Mouse (Mus musculus): ENCODE data around the gene Zfand2a. TPM values are rescaled to one million over a fixed set of nuclear protein-coding genes. Genes with fewer than 3 reads are reported as not detected.
A peak's percentile ranks its signal among the peaks of the same experiment; 100 is the strongest.

The Zfand2a gene
- polyA plus RNA-seq, 1 experiment from 2014 or later: 15.2 TPM

DNA sequence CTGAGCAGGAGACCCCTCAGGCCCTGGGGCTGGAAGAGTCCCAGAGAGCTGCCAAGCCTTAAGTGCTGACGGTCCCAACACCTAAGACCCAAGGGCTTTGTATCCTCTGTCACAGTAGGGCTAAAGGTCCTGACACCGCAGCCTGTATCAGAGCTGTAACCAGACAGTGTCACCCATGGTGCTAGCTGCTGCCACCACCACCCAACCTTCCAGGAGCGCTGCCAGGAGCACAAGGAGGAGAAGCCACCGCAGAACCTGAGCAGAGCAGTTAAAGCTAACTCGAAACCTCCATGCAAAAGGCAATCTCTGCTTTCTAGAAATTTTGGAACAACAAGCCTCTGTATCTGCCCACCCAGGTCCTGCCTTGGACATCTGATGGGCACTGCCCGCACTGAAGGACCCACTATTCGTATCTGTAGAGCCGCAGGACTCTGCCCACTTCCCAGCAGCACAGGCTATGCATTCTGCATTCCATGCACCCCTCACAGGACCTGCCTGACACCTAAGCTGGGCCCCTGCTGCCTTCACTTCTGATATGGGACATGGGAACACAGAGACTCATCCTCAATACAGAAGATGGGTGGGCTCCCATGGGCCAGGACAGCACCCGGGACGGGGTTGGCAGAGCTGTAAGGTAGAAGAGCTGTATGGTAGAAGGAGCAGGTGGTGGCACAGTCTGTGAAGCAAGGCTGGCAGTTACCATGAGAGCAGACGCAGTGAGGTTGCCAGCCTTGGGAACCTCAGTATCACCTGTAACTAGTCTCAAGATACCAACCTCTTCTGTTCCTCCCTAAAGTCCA, 43.2 kb downstream of the Zfand2a start:
- peaks cover 12% of the 10 kb centered on the region for H3K4me1 ChIP-seq
- 94% methylated on average over 11 of the region's 11 CpGs for WGBS
- no peaks in the 10 kb centered on the region for H3K9me3 ChIP-seq
- H3K4me2 ChIP-seq (replicated peaks): no peak overlapping the region
- H3K36me3 ChIP-seq: no peaks in the 10 kb centered on the region
- H3K9ac ChIP-seq: no peak overlapping the region
- ATAC-seq (ENCODE audit: low FRiP score, low read depth): no peak
- no peak overlapping the region for H3K27ac ChIP-seq
- H3K4me3 ChIP-seq: no peak overlapping the region
- H3K27me3 ChIP-seq (replicated peaks): no peaks in the 10 kb centered on the region

DNA sequence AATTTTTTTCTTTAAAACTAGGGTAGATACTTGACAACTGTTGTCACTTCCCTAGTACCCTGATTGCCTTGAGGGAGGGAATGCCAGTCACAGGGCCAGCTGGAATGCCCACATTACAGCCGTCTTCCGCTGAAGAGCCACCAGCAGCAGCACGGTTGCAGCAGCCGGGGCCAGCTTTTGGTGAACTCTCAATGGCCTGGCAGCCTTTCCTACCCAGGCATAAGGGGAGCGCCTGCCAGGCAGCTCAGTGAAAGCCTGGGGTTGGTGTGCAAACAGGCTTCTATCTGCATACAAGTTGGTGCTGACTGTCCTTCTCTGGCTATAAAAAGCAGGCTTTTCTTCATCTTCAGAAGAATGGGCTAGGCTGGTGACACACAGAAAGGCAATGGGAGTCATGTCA, 43.9 kb downstream of the Zfand2a start:
- 85% methylated on average over 5 of the region's 5 CpGs for WGBS
- no peak for ATAC-seq (ENCODE audit: low FRiP score, low read depth)

DNA sequence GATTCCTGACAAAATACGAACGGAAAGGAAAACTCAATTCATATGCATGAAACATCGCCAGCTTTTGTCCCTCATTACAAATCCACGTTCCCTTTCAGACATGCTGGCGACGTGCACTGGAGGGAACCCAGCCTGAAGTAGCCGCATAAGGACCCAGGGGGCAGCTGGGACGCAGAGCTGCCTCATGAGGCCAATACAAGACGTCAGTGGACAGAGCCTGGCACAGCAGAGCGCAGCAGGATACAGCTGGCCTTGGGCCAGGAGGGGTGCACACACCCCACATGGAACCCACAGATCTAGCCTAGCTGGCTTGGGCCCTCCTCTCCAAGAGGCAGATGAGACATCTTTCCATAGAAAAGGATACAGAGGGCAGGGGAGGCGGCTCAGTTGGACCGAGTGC, 45.9 kb downstream of the Zfand2a start:
- H3K4me3 ChIP-seq: no peak overlapping the region
- H3K27me3 ChIP-seq (replicated peaks): no peaks in the 10 kb centered on the region
- ATAC-seq (ENCODE audit: low FRiP score, low read depth): no peak
- whole genome bisulfite sequencing: 71% methylated on average over 12 of the region's 12 CpGs
- no peaks in the 10 kb centered on the region for H3K36me3 ChIP-seq
- no peak overlapping the region for H3K27ac ChIP-seq
- no peak overlapping the region for H3K9ac ChIP-seq
- H3K4me1 ChIP-seq: peaks cover 35% of the 10 kb centered on the region
- H3K4me2 ChIP-seq (replicated peaks): no peak overlapping the region
- no peaks in the 10 kb centered on the region for H3K9me3 ChIP-seq

More for the DNA sequence above, 43.9 kb downstream of the Zfand2a start:
- no peak overlapping the region for H3K9ac ChIP-seq
- H3K36me3 ChIP-seq: no peaks in the 10 kb centered on the region
- no peaks in the 10 kb centered on the region for H3K27me3 ChIP-seq (replicated peaks)
- H3K4me3 ChIP-seq: no peak overlapping the region
- no peak overlapping the region for H3K4me2 ChIP-seq (replicated peaks)
- H3K4me1 ChIP-seq: peaks cover 15% of the 10 kb centered on the region
- H3K9me3 ChIP-seq: no peaks in the 10 kb centered on the region
- no peak overlapping the region for H3K27ac ChIP-seq

DNA sequence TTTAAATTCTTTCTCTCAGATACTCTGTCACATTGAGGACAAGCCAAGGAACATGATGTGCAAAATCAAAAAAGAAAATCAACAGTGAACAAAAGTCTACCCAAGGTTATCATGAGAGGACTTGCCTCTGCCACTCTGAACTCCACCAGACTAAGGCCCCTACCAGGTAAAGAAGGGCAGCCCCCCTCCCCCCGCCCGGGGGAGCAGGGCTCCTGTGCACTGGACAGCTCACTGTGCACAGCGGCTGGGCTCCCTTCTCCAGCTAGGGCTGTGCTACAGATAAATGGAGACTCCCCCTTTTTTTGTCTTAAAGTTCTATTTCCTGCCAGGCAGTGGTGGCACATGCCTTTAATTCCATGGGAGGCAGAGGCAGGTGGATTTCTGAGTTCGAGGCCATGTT, 46.6 kb downstream of the Zfand2a start:
- no peak overlapping the region for H3K4me2 ChIP-seq (replicated peaks)
- no peak for ATAC-seq (ENCODE audit: low FRiP score, low read depth)
- no peaks in the 10 kb centered on the region for H3K36me3 ChIP-seq
- no peak overlapping the region for H3K9ac ChIP-seq
- H3K27me3 ChIP-seq (replicated peaks): no peaks in the 10 kb centered on the region
- peaks cover 33% of the 10 kb centered on the region for H3K4me1 ChIP-seq
- H3K4me3 ChIP-seq: no peak overlapping the region
- WGBS: 92% methylated on average over 4 of the region's 4 CpGs
- no peak overlapping the region for H3K27ac ChIP-seq
- no peaks in the 10 kb centered on the region for H3K9me3 ChIP-seq

- WGBS: 24% methylated on average over 8 of the region's 8 CpGs
- H3K4me1 ChIP-seq: peaks cover 54% of the 10 kb centered on the region
- no peaks in the 10 kb centered on the region for H3K27me3 ChIP-seq (replicated peaks)
- peak; percentile 63 for ATAC-seq (ENCODE audit: low FRiP score, low read depth)
- no peaks in the 10 kb centered on the region for H3K9me3 ChIP-seq
- no peak overlapping the region for H3K27ac ChIP-seq
- no peak overlapping the region; the same call in 1 of the 2 replicates for H3K4me2 ChIP-seq (replicated peaks)
- no peak overlapping the region for H3K4me3 ChIP-seq
- no peaks in the 10 kb centered on the region for H3K36me3 ChIP-seq
- H3K9ac ChIP-seq: no peak overlapping the region
These were observed 49.4 kb downstream of the Zfand2a start for GRCm38 (mm10) chr5:139434940-139435339.

DNA sequence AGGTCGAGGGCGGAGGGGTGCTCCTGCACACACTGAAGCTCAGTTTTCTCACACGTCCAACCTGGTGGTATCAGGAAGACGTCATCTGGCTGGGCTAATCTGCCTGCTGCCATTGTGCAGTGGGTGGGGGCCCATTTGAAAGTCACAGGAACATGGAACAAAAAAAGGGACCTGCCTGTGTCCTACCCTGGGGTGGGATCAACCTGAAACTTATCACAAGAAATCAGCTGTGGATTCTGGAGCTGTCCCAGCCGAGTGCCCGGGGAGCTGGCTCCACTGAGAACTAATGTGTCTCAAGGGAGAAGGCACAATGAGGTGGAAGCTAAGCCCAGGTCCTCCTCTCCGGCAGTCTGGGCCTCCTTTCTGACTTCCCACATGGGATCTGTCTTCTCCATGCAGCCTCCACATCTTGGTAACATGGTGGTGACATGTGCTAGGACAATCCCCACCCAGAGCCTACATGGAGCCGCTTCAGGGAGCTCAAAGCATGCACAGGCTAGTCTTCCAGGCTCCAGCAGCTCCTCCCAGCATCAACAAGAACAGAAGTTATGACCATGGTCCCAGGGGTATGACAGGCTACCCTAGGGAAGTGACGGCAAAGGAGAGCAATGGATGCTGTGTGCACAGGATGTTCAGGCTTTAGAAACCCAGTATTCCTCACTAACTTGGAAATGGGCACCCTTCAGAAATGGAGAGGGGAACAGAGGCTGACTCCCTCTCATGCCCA, 50.3 kb downstream of the Zfand2a start:
- Histone ChIP-seq H3K27ac (no peak overlapping the region), H3K4me2 (replicated peaks) (no peak overlapping the region), H3K9ac (no peak overlapping the region), H3K9me3 (no peaks in the 10 kb centered on the region), H3K4me3 (no peak overlapping the region), H3K4me1 (peaks cover 64% of the 10 kb centered on the region), H3K27me3 (replicated peaks) (no peaks in the 10 kb centered on the region), H3K36me3 (no peaks in the 10 kb centered on the region)
- WGBS: 78% methylated on average over 9 of the region's 9 CpGs
- no peak for ATAC-seq (ENCODE audit: low FRiP score, low read depth)

DNA sequence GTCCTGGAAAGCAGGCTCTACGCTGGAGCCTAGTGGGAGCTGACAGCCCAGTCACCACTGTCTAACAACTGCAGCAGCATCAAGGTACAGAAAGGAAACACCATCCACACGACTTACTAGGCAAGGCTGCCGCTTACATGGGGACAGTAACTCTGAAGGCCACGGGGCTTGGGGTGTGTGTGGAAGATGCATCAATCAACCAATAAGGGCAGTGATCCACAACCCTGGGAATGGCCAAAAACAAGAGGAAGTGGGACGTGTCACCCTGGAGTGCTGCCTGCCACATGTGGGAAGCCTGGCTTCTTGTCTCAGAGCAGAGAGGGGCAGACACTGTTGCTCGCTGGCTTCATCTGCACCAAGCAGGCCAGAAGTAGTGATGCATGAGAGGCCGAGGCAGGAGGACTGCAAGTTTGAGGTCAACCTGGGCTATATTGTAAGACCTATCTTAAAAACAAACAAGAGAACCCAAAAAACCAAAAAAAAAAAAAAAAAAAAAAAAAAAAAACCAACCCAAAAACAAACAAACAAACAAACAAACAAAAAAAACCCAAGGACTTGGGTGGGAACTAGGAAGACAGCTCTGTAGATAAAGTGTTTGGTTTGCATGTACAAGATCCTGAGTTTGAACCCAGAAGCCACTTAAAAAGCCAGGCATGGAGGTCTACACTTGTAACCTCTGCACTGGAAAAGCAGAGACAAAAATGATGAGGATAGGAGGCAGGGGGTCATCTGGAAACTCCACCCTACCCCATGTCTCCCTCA, 51.4 kb downstream of the Zfand2a start:
- ATAC-seq (ENCODE audit: low FRiP score, low read depth): no peak
- Histone ChIP-seq H3K9me3 (no peaks in the 10 kb centered on the region), H3K9ac (no peak overlapping the region), H3K4me3 (no peak overlapping the region), H3K27ac (no peak overlapping the region), H3K27me3 (replicated peaks) (no peaks in the 10 kb centered on the region), H3K4me1 (peaks cover 69% of the 10 kb centered on the region), H3K36me3 (no peaks in the 10 kb centered on the region), H3K4me2 (replicated peaks) (no peak overlapping the region)
- 61% methylated on average over 7 of the region's 7 CpGs for WGBS

DNA sequence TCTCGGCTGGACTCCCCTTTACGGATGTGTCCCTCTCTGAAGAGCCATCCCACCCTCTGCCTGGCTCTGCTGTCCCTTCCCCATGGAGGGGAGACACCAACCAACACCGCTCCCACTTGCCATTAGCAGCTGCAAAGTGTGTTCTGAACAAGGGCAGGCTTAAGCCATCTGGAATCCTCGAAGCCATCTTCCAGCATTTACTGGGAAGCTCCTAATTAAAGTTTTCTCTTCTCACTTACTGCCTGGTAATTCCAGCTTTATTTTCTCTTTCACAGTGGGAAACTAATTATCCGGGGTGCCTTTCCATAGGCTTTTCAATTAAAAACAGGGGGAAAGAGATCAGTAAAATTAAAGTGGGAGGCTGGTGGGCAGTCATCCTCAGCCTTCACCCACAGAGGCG, 52.0 kb downstream of the Zfand2a start:
- 58% methylated on average over 6 of the region's 6 CpGs for WGBS
- no peak overlapping the region for H3K27ac ChIP-seq
- H3K9me3 ChIP-seq: no peaks in the 10 kb centered on the region
- H3K4me2 ChIP-seq (replicated peaks): no peak overlapping the region
- no peak overlapping the region for H3K9ac ChIP-seq
- no peak for ATAC-seq (ENCODE audit: low FRiP score, low read depth)
- peaks cover 69% of the 10 kb centered on the region for H3K4me1 ChIP-seq
- H3K4me3 ChIP-seq: no peak overlapping the region
- no peaks in the 10 kb centered on the region for H3K36me3 ChIP-seq
- no peaks in the 10 kb centered on the region for H3K27me3 ChIP-seq (replicated peaks)

- H3K9ac ChIP-seq: 0 out of 2 replicates have a peak overlapping the region, but pooled peaks have one; percentile 3
- 47% methylated on average over 12 of the region's 12 CpGs for WGBS
- H3K27me3 ChIP-seq (replicated peaks): no peaks in the 10 kb centered on the region
- H3K36me3 ChIP-seq: peaks cover 6% of the 10 kb centered on the region
- ATAC-seq (ENCODE audit: low FRiP score, low read depth): no peak
- H3K9me3 ChIP-seq: no peaks in the 10 kb centered on the region
- no peak overlapping the region for H3K4me3 ChIP-seq
- H3K4me1 ChIP-seq: peaks cover 56% of the 10 kb centered on the region
- H3K27ac ChIP-seq: peak overlapping the region; percentile 7; the same call in 1 of the 2 replicates
- no peak overlapping the region for H3K4me2 ChIP-seq (replicated peaks)
These were observed 54.5 kb downstream of the Zfand2a start for GRCm38 (mm10) chr5:139429818-139430341.

DNA sequence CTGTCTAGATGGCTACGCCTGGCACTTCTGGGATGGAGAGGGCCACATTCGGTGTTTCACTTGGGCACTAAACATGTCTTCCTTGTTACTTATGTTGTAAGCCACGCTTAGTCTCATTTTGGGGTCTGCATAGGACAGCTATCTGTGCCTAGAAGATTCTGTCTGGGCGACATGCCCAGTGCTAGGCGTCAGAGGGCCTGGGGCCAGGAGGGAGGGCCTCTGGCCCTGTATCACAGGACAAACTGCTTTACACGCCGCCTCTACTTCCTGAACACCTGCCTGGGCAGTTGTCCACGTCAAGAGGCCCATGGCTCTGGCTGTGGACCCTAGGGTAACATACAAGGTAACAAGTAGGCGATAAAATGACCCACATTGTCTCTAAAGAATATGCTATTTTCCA, 56.4 kb downstream of the Zfand2a start:
- Histone ChIP-seq H3K36me3 (peaks cover 6% of the 10 kb centered on the region), H3K4me2 (replicated peaks) (no peak overlapping the region), H3K27me3 (replicated peaks) (no peaks in the 10 kb centered on the region), H3K27ac (no peak overlapping the region), H3K4me1 (peaks cover 48% of the 10 kb centered on the region), H3K4me3 (no peak overlapping the region), H3K9ac (no peak overlapping the region), H3K9me3 (no peaks in the 10 kb centered on the region)
- no peak for ATAC-seq (ENCODE audit: low FRiP score, low read depth)
- 87% methylated on average over 9 of the region's 9 CpGs for WGBS

- Histone ChIP-seq H3K27me3 (replicated peaks) (no peaks in the 10 kb centered on the region), H3K4me3 (no peak overlapping the region), H3K27ac (no peak overlapping the region), H3K4me2 (replicated peaks) (no peak overlapping the region), H3K4me1 (peaks cover 46% of the 10 kb centered on the region), H3K36me3 (peaks cover 6% of the 10 kb centered on the region), H3K9me3 (no peaks in the 10 kb centered on the region), H3K9ac (no peak overlapping the region)
- 81% methylated on average over 9 of the region's 9 CpGs for WGBS
- ATAC-seq (ENCODE audit: low FRiP score, low read depth): no peak
These were observed 57.3 kb downstream of the Zfand2a start for GRCm38 (mm10) chr5:139427001-139427400.

GRCm38 (mm10) chr5:139425198-139425597, 59.2 kb downstream of the Zfand2a start:
- H3K9ac ChIP-seq: no peak overlapping the region
- no peak for ATAC-seq (ENCODE audit: low FRiP score, low read depth)

More at GRCm38 (mm10) chr5:139425198-139425597, 59.2 kb downstream of the Zfand2a start:
- Histone ChIP-seq H3K27ac (no peak overlapping the region), H3K4me1 (peaks cover 32% of the 10 kb centered on the region), H3K9me3 (no peaks in the 10 kb centered on the region), H3K4me2 (replicated peaks) (no peak overlapping the region), H3K4me3 (no peak overlapping the region), H3K27me3 (replicated peaks) (no peaks in the 10 kb centered on the region), H3K36me3 (peaks cover 6% of the 10 kb centered on the region)
- WGBS: 86% methylated on average over 9 of the region's 9 CpGs
